Mouse (Mus musculus): ENCODE measurements around the gene Ptprg. TPM values are rescaled to one million over a fixed set of nuclear protein-coding genes. Genes with fewer than 3 reads are reported as not detected.

The Ptprg gene
- polyA plus RNA-seq, 1 experiment: 57.2 TPM

- DNase-seq (ENCODE audit: low read depth): no peak
Measured at GRCm38 (mm10) chr14:12102389-12103325, 549.3 kb downstream of the Ptprg start.

- DNase-seq (ENCODE audit: low read depth): no peak
Measured at GRCm38 (mm10) chr14:12104297-12105155, 551.2 kb downstream of the Ptprg start.

- no peak for DNase-seq (ENCODE audit: low read depth)
Measured at GRCm38 (mm10) chr14:12105156-12105430, 551.8 kb downstream of the Ptprg start.

- DNase-seq (ENCODE audit: low read depth): no peak
Measured at GRCm38 (mm10) chr14:12105593-12105992, 552.3 kb downstream of the Ptprg start.

GRCm38 (mm10) chr14:12107459-12107858 lies 554.1 kb downstream of the Ptprg start:
- DNase-seq (ENCODE audit: low read depth): no peak

GRCm38 (mm10) chr14:12107991-12108390 lies 554.7 kb downstream of the Ptprg start:
- DNase-seq (ENCODE audit: low read depth): no peak

- DNase-seq (ENCODE audit: low read depth): no peak
Measured at GRCm38 (mm10) chr14:12112548-12113011, 559.2 kb downstream of the Ptprg start.

GRCm38 (mm10) chr14:12113326-12113725 lies 560.0 kb downstream of the Ptprg start:
- no peak for DNase-seq (ENCODE audit: low read depth)

GRCm38 (mm10) chr14:12114016-12114415 lies 560.7 kb downstream of the Ptprg start:
- no peak for DNase-seq (ENCODE audit: low read depth)

- DNase-seq (ENCODE audit: low read depth): no peak
Measured at GRCm38 (mm10) chr14:12119260-12119659, 565.9 kb downstream of the Ptprg start.

- no peak for DNase-seq (ENCODE audit: low read depth)
Measured at GRCm38 (mm10) chr14:12121906-12122305, 568.6 kb downstream of the Ptprg start.

- DNase-seq (ENCODE audit: low read depth): no peak
Measured at GRCm38 (mm10) chr14:12124682-12125081, 571.4 kb downstream of the Ptprg start.

- DNase-seq (ENCODE audit: low read depth): no peak
Measured at GRCm38 (mm10) chr14:12127951-12128350, 574.6 kb downstream of the Ptprg start.

- DNase-seq (ENCODE audit: low read depth): no peak
Measured at GRCm38 (mm10) chr14:12132046-12132615, 578.8 kb downstream of the Ptprg start.

GRCm38 (mm10) chr14:12133163-12133562 lies 579.8 kb downstream of the Ptprg start:
- DNase-seq (ENCODE audit: low read depth): no peak

GRCm38 (mm10) chr14:12134504-12134903 lies 581.2 kb downstream of the Ptprg start:
- DNase-seq (ENCODE audit: low read depth): no peak

GRCm38 (mm10) chr14:12136536-12136935 lies 583.2 kb downstream of the Ptprg start:
- no peak for DNase-seq (ENCODE audit: low read depth)

GRCm38 (mm10) chr14:12139643-12140481 lies 586.5 kb downstream of the Ptprg start:
- DNase-seq (ENCODE audit: low read depth): no peak

- no peak for DNase-seq (ENCODE audit: low read depth)
Measured at GRCm38 (mm10) chr14:12143941-12144485, 590.7 kb downstream of the Ptprg start.

- no peak for DNase-seq (ENCODE audit: low read depth)
Measured at GRCm38 (mm10) chr14:12145919-12146318, 592.6 kb downstream of the Ptprg start.

- no peak for DNase-seq (ENCODE audit: low read depth)
Measured at GRCm38 (mm10) chr14:12149529-12149928, 596.2 kb downstream of the Ptprg start.

All from gonadal fat pad, adult 2 months (tissue).